8 mouse cellular contexts compared by ENCODE assay signal in the genomic region with DNA sequence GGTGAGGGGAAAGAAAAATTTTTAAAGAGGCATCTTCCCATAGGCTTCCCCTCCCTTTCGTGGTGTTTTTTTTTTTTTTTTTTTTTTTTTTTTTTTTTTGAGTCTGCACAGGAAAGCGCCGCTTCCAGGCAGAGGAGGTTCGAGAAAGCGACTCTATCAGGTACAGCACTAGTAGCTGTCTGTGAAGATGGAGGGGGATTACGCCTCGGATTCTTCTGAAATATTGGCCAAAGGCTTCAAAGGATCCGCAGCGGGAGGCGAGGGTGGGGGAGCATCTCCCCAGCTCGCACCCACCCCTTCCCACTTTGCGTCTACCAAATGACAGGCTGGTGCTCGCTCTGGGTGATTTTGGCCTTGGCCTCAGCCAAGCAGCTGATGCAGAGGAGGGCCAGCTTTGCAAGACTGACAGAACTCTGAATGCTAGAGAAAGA.
DNase-seq lines count a peak whose midpoint lies in the region; ATAC-seq and TF ChIP-seq lines count a peak whose summit lies in the region.

No protein-coding gene starts in this region.

- no peaks in the 10 kb centered on the region for H3K9me3 ChIP-seq in ES-Bruce4 (replicated peaks; ENCODE audit: control insufficient read depth, insufficient read depth, low read length, poor library complexity, severe bottlenecking)
- no peaks in the 10 kb centered on the region for H3K9me3 ChIP-seq in forebrain, embryonic 16.5 days (ENCODE audit: control insufficient read depth, low read length)

- under 1% methylated on average over 13 of the region's 13 CpGs for WGBS in forebrain, embryonic 16.5 days

- TF ChIP-seq CTCF in ES-Bruce4 (IDR thresholded peaks at IDR 0.05; ENCODE audit: low read depth, low read length): no peak

- H3K36me3 ChIP-seq in ES-Bruce4 (ENCODE audit: control insufficient read depth, insufficient read depth, low read length, poor library complexity, severe bottlenecking): no peaks in the 10 kb centered on the region
- H3K36me3 ChIP-seq in forebrain, embryonic 16.5 days (ENCODE audit: control insufficient read depth, insufficient read depth): no peaks in the 10 kb centered on the region

- peaks cover 1% of the 10 kb centered on the region for H3K4me1 ChIP-seq in ES-Bruce4 (ENCODE audit: control insufficient read depth, insufficient read depth, low read length)
- no peaks in the 10 kb centered on the region; the same call in 1 of the 2 replicates for H3K4me1 ChIP-seq in brown adipose tissue, adult 24 weeks (ENCODE audit: control insufficient read depth, insufficient read depth, insufficient read length, low read length)
- H3K4me1 ChIP-seq in forebrain, embryonic 16.5 days (replicated peaks; ENCODE audit: control insufficient read depth, insufficient read depth, low read length): peaks cover 24% of the 10 kb centered on the region

- peak; percentile 58 to 73 for DNase-seq in heart, postnatal 14 days
- DNase-seq in left cerebral cortex, adult 11 months (ENCODE audit: low spot score): peak; percentile 68
- DNase-seq in lung, postnatal 14 days: peak; percentile 24
- peak; percentile 83 for DNase-seq in right cerebral cortex, postnatal 25 days
- DNase-seq in thymus, postnatal 4 days: no peak

- TF ChIP-seq EP300 in ES-Bruce4 (IDR thresholded peaks at IDR 0.05; ENCODE audit: insufficient read depth, low read depth, low read length): no peak

- intact Hi-C loops in heart, postnatal 14 days (cut with DNase I): loop anchor here (2.0 kb wide), 2 partner anchors 106 to 370 kb away; no protein-coding TSS in a partner anchor

- TF ChIP-seq POLR2A in ES-Bruce4 (IDR thresholded peaks at IDR 0.05; ENCODE audit: insufficient read depth, low read length): no peak

- no peak overlapping the region for H3K27ac ChIP-seq in ES-Bruce4 (ENCODE audit: insufficient read depth, low read length)
- peak overlapping the region; percentile 21; the same call in 1 of the 2 replicates for H3K27ac ChIP-seq in brown adipose tissue, adult 24 weeks (replicated peaks; ENCODE audit: low read depth, low read length)
- H3K27ac ChIP-seq in forebrain, embryonic 16.5 days (ENCODE audit: low read length): peak overlapping the region; percentile 99

- H3K9ac ChIP-seq in ES-Bruce4 (ENCODE audit: low read depth, poor library complexity, severe bottlenecking): 0 out of 2 replicates have a peak overlapping the region, but pooled peaks have one; percentile 12
- H3K9ac ChIP-seq in forebrain, embryonic 16.5 days (replicated peaks; ENCODE audit: low read depth, low read length): peak overlapping the region; percentile 85

- ATAC-seq in forebrain, embryonic 16.5 days: peak; percentile 69

- H3K4me2 ChIP-seq in forebrain, embryonic 16.5 days (ENCODE audit: low read length): peak overlapping the region; percentile 82

- no peaks in the 10 kb centered on the region; the same call in 1 of the 2 replicates for H3K27me3 ChIP-seq in ES-Bruce4 (ENCODE audit: control insufficient read depth, insufficient read depth, low read length, poor library complexity, severe bottlenecking)
- no peaks in the 10 kb centered on the region for H3K27me3 ChIP-seq in forebrain, embryonic 16.5 days (replicated peaks; ENCODE audit: control insufficient read depth, insufficient read depth, low read length)

- no peak overlapping the region for H3K4me3 ChIP-seq in ES-Bruce4 (ENCODE audit: low read depth, low read length)
- H3K4me3 ChIP-seq in brown adipose tissue, adult 24 weeks (ENCODE audit: insufficient read depth, low read depth, low read length): peak overlapping the region; percentile 69
- peak overlapping the region; percentile 51 for H3K4me3 ChIP-seq in forebrain, embryonic 16.5 days (replicated peaks; ENCODE audit: low read length)
